Mouse (Mus musculus) lung, adult 18-20 months (tissue): ENCODE results near the gene Fxr1.
"Not testable (repeated sequence)": the region's sequence is repeated elsewhere in the genome, so short reads cannot be mapped to it uniquely, and the experiment has no call there.

Experiments used
- DNase-seq, 2 experiments: peaks; one replicate each; pipeline ENCODE4 v3.0.0; 2022; ENCODE audit warnings: mixed read lengths in 2 of 2

The Fxr1 gene

GRCm38 (mm10) chr3:34019540-34020381 lies at the start of gene Fxr1:
Fxr1 (plus strand) TSS chr3:34019943.
- peak; percentile 87 to 90 for DNase-seq

GRCm38 (mm10) chr3:33979395-33979794 lies 40.3 kb upstream of the Fxr1 start:
- peak; percentile 4 to 18 for DNase-seq

- DNase-seq, result no peak
Measured at GRCm38 (mm10) chr3:33982746-33983145, 37.0 kb upstream of the Fxr1 start.

GRCm38 (mm10) chr3:33989302-33989701 lies 30.4 kb upstream of the Fxr1 start:
- DNase-seq, result no peak

- DNase-seq, result no peak
Measured at GRCm38 (mm10) chr3:33990451-33990850, 29.3 kb upstream of the Fxr1 start.

GRCm38 (mm10) chr3:33990921-33991320 lies 28.8 kb upstream of the Fxr1 start:
- no peak for DNase-seq

GRCm38 (mm10) chr3:33993421-33994126 lies 26.2 kb upstream of the Fxr1 start:
- no peak for DNase-seq

- DNase-seq, result no peak
Measured at GRCm38 (mm10) chr3:33994127-33994488, 25.6 kb upstream of the Fxr1 start.

- DNase-seq, result not testable (repeated sequence)
Measured at GRCm38 (mm10) chr3:34001691-34002090, 18.1 kb upstream of the Fxr1 start.

GRCm38 (mm10) chr3:34003860-34004259 lies 15.9 kb upstream of the Fxr1 start:
- DNase-seq, result no peak

- peak in 1 of 2 experiments; percentile 32 for DNase-seq
Measured at GRCm38 (mm10) chr3:34006301-34006700, 13.4 kb upstream of the Fxr1 start.

- no peak for DNase-seq
Measured at GRCm38 (mm10) chr3:34006824-34007223, 12.9 kb upstream of the Fxr1 start.

GRCm38 (mm10) chr3:34007611-34008010 lies 12.1 kb upstream of the Fxr1 start:
- DNase-seq, result no peak

- DNase-seq, result no peak
Measured at GRCm38 (mm10) chr3:34008191-34008590, 11.6 kb upstream of the Fxr1 start.

- no peak for DNase-seq
Measured at GRCm38 (mm10) chr3:34020382-34021258, 877 bp downstream of the Fxr1 start.

- no peak for DNase-seq
Measured at GRCm38 (mm10) chr3:34021259-34021828, 1.6 kb downstream of the Fxr1 start.

GRCm38 (mm10) chr3:34028935-34029334 lies 9.2 kb downstream of the Fxr1 start:
- no peak for DNase-seq

- no peak for DNase-seq
Measured at GRCm38 (mm10) chr3:34030601-34031000, 10.9 kb downstream of the Fxr1 start.

GRCm38 (mm10) chr3:34033720-34034364 lies 14.1 kb downstream of the Fxr1 start:
- DNase-seq, result no peak

- DNase-seq, result no peak
Measured at GRCm38 (mm10) chr3:34034803-34035202, 15.1 kb downstream of the Fxr1 start.

- no peak for DNase-seq
Measured at GRCm38 (mm10) chr3:34035706-34036105, 16.0 kb downstream of the Fxr1 start.

GRCm38 (mm10) chr3:34041990-34042389 lies 22.2 kb downstream of the Fxr1 start:
- no peak for DNase-seq
